ENCODE assay signal across 4 mouse cellular contexts in the genomic region with DNA sequence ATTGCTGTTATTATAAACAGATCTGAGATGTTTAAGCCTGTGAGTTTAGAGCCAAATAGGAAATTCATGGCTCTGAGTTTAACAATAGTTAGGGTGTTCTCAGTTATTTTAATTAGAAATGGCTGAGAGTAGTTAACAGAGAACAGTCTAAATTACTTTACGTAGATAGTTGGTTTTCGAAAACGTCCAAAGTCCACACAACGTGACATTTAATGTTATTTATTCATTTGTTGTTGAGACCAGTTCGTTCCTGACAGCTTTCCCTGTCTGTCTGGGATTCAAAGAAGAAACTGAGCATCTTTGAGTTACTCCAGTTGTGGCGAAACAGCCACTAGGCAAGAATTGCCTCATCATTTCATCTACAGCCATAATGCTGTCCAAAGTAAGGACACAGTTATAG. TPM values are rescaled to one million over a fixed set of nuclear protein-coding genes. Genes with fewer than 3 reads are reported as not detected.
"Had no signal": no experiment of that assay in that cellular context is flagged by ENCODE, and none has a peak within 500 bp of the region (broad histone marks: within the 10 kb centered on the region; RNA-seq: fewer than 3 reads in every experiment).

No protein-coding gene starts in this region.

RNA-seq across cellular contexts. Expression of gene Cldn15, which starts 26.4 kb away (rescaled TPM):
- total RNA-seq: hindbrain, postnatal 0 days; layer of hippocampus, postnatal 10 days; left cerebral cortex, adult 18-20 months had no signal
- polyA plus RNA-seq: inflammation-experienced regulatory T-cells, adult 6 months had no signal
